Mouse (Mus musculus) embryonic facial prominence, embryonic 13.5 days (tissue): ENCODE measurements around the gene Ccn2. TPM values are rescaled to one million over a fixed set of nuclear protein-coding genes. Genes with fewer than 3 reads are reported as not detected.
A peak's percentile ranks its signal among the peaks of the same experiment; 100 is the strongest.

Experiments
- ATAC-seq: fragments of 200-750 bp; cut with Nextera tagmentation; 2 replicates; pipeline ENCODE4 v1.8.0; 2017; ENCODE audit warnings: low read depth; ENCODE audit not compliant: insufficient number of reproducible peaks, insufficient read depth, low FRiP score, low TSS enrichment
- H3K27ac ChIP-seq: fragments of 300-500 bp; sonication (generic); 2 replicates; pipeline ENCODE4 v1.5.1; 2015; ENCODE audit warnings: moderate library complexity, mild to moderate bottlenecking, inconsistent platforms
- H3K27me3 ChIP-seq: fragments of 300-500 bp; sonication (generic); 2 replicates; pipeline ENCODE4 v1.6.1; 2015; ENCODE audit warnings: mild to moderate bottlenecking, inconsistent platforms
- H3K36me3 ChIP-seq: fragments of 300-500 bp; sonication (generic); 2 replicates; pipeline ENCODE4 v1.6.1; 2015; ENCODE audit warnings: mild to moderate bottlenecking, inconsistent platforms
- H3K4me1 ChIP-seq: fragments of 300-500 bp; sonication (generic); 2 replicates; pipeline ENCODE4 v1.6.1; 2015; ENCODE audit warnings: inconsistent platforms
- H3K4me2 ChIP-seq: fragments of 300-500 bp; sonication (generic); 2 replicates; pipeline ENCODE4 v1.6.1; 2015; ENCODE audit warnings: moderate library complexity, mild to moderate bottlenecking, inconsistent platforms
- H3K4me3 ChIP-seq: fragments of 300-500 bp; sonication (generic); 2 replicates; pipeline ENCODE4 v1.5.1; 2015; ENCODE audit warnings: mild to moderate bottlenecking, inconsistent platforms
- H3K9ac ChIP-seq: fragments of 300-500 bp; sonication (generic); 2 replicates; pipeline ENCODE4 v1.6.1; 2015; ENCODE audit warnings: mild to moderate bottlenecking, inconsistent platforms
- H3K9me3 ChIP-seq: fragments of 300-500 bp; sonication (generic); 2 replicates; pipeline ENCODE4 v1.6.1; 2016; ENCODE audit warnings: inconsistent platforms
- WGBS: fragments of 180-500 bp; shearing (Covaris S2); methylation state at CpG from one replicate; pipeline ENCODE4 v1.1.7; 2015; ENCODE audit warnings: mixed read lengths; 5-methylcytosine and 5-hydroxymethylcytosine counted together
- polyA plus RNA-seq: library from polyadenylated mRNA; unstranded; fragments of >200 nt; fragmentation: Nextera tagmentation; extraction: Ambion mirVana; gene quantifications from 2 replicates; pipeline ENCODE4 v1.2.1, GENCODE M21; 2015

The Ccn2 gene
- polyA plus RNA-seq, 1 experiment from 2014 or later, result 25.3 TPM

DNA sequence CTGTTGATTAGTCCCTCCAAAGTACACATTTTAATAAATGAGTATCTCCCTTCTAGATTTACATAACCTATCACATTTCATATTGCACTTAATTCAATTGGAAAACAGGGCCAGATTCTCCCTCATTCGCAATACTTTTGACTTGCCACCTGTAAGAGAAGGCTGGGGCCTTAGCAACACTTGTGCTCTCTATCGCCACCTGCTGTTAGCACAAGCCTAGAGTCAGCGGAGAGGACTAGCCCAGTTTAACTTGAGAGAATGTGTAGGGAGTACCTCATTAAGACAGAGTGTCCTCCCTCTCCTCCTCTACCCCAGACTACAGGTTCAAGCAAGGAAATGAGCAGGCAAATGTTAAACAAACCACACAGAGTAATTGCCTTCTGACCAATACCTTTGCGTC is 4.1 kb upstream of the Ccn2 start:
- no peak overlapping the region for H3K4me3 ChIP-seq
- H3K4me2 ChIP-seq, result no peak overlapping the region
- H3K27me3 ChIP-seq, result no peaks in the 10 kb centered on the region
- WGBS, result 14% methylated on average over 4 of the region's 4 CpGs
- no peaks in the 10 kb centered on the region for H3K36me3 ChIP-seq
- no peak for ATAC-seq
- peaks cover 46% of the 10 kb centered on the region for H3K4me1 ChIP-seq
- no peak overlapping the region for H3K9ac ChIP-seq
- H3K27ac ChIP-seq, result peak overlapping the region; percentile 62; the same call in 1 of the 2 replicates
- no peaks in the 10 kb centered on the region for H3K9me3 ChIP-seq

DNA sequence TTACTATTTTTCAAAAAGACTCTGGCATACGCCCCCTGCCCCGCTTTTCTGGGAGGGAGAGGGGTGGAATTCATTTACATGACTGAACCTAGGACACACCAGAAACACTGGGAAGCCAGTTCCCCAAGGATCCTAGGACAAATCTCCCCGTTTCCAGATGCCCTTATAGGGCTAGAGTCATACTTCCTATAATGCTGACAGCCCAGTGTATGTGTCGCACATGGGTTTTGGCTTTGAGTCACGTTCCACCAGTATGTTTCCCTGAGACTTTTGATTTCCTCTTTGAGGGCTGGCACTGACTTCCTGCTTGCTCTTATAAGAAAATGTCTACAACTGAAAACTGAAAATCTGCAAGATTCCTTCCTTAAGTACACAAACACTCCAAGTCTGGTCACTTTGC is 3.5 kb upstream of the Ccn2 start:
- Histone ChIP-seq H3K4me1 (peaks cover 52% of the 10 kb centered on the region), H3K27me3 (no peaks in the 10 kb centered on the region), H3K4me2 (no peak overlapping the region), H3K4me3 (no peak overlapping the region), H3K9ac (no peak overlapping the region), H3K27ac (peak overlapping the region; percentile 62), H3K9me3 (no peaks in the 10 kb centered on the region), H3K36me3 (0 out of 2 replicates have a peak, but pooled peaks cover 2% of the 10 kb centered on the region)
- no peak for ATAC-seq
- WGBS, result 52% methylated on average over 5 of the region's 5 CpGs

DNA sequence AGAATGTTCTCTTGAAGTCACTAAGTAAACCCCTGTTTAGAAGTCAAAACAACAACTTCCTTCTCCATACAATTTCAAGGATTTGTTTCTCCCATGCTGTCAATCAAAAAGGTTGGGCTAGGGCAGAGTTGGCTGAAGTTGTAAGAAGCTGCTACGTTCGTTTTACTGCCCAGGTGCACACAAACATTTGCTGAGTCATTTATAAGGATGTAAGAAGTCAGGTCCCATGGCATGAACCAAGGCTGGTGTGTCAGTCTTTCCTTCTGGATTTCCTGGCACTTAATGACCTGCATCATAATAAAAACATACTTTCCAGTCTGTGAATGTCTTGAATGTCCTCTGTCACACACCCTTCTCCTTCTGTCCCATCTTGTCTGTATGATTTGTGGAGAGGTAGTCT is 2.9 kb upstream of the Ccn2 start:
- no peak overlapping the region for H3K9ac ChIP-seq
- no peak for ATAC-seq
- H3K4me1 ChIP-seq, result peaks cover 58% of the 10 kb centered on the region
- no peak overlapping the region for H3K4me3 ChIP-seq
- no peak overlapping the region for H3K27ac ChIP-seq
- no peaks in the 10 kb centered on the region for H3K9me3 ChIP-seq
- 67% methylated on average over 2 of the region's 2 CpGs for WGBS
- 0 out of 2 replicates have a peak, but pooled peaks cover 5% of the 10 kb centered on the region for H3K36me3 ChIP-seq
- no peaks in the 10 kb centered on the region for H3K27me3 ChIP-seq
- no peak overlapping the region for H3K4me2 ChIP-seq

DNA sequence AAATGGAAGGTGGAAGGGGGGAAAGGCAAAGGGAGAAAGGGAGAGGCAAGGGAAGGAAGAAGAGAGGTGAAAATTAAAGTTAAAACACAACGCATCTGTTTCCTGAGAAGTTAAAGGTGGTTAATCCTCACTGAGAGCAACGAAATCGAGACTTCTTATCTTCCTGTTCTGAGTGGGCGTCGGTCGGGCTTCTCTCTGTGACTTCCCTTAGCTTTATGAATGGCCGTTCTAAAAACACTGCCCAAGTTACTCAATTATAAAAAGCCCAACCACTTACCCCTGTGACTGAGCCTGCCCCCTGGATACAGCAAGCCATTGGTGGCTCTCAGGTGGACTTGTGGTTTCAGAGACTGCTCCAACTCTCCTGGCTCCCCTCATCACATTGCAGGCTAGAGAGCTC is 2.3 kb upstream of the Ccn2 start:
- Histone ChIP-seq H3K36me3 (0 out of 2 replicates have a peak, but pooled peaks cover 5% of the 10 kb centered on the region), H3K27ac (no peak overlapping the region), H3K4me3 (no peak overlapping the region), H3K4me1 (peaks cover 64% of the 10 kb centered on the region), H3K27me3 (no peaks in the 10 kb centered on the region), H3K9ac (no peak overlapping the region), H3K4me2 (no peak overlapping the region), H3K9me3 (no peaks in the 10 kb centered on the region)
- ATAC-seq, result no peak
- 66% methylated on average over 7 of the region's 7 CpGs for WGBS

DNA sequence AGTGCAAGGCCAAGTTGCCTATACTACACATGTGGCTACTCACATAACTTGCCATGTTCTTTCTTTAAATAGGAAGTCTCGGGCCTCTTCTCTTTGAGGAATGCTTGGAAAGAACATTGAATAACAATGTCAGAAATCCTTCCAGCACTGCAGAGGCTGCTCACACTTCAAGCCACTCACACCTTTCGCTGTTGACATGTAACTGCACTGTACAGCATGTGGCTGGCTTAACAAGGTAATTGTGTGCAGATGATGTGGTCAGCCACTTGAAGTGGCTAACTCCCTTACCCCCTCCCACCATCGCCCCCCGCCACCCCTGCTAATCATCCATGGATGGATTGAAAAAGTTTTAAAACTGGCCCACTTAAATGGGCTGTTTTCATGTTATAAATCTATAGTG is 1.7 kb upstream of the Ccn2 start:
- Histone ChIP-seq H3K36me3 (0 out of 2 replicates have a peak, but pooled peaks cover 5% of the 10 kb centered on the region), H3K4me2 (peak overlapping the region; percentile 73), H3K9me3 (no peaks in the 10 kb centered on the region), H3K4me1 (peaks cover 64% of the 10 kb centered on the region), H3K9ac (0 out of 2 replicates have a peak overlapping the region, but pooled peaks have one; percentile 11), H3K27me3 (no peaks in the 10 kb centered on the region), H3K4me3 (no peak overlapping the region), H3K27ac (no peak overlapping the region)
- ATAC-seq, result no peak
- WGBS, result 46% methylated on average over 4 of the region's 4 CpGs

DNA sequence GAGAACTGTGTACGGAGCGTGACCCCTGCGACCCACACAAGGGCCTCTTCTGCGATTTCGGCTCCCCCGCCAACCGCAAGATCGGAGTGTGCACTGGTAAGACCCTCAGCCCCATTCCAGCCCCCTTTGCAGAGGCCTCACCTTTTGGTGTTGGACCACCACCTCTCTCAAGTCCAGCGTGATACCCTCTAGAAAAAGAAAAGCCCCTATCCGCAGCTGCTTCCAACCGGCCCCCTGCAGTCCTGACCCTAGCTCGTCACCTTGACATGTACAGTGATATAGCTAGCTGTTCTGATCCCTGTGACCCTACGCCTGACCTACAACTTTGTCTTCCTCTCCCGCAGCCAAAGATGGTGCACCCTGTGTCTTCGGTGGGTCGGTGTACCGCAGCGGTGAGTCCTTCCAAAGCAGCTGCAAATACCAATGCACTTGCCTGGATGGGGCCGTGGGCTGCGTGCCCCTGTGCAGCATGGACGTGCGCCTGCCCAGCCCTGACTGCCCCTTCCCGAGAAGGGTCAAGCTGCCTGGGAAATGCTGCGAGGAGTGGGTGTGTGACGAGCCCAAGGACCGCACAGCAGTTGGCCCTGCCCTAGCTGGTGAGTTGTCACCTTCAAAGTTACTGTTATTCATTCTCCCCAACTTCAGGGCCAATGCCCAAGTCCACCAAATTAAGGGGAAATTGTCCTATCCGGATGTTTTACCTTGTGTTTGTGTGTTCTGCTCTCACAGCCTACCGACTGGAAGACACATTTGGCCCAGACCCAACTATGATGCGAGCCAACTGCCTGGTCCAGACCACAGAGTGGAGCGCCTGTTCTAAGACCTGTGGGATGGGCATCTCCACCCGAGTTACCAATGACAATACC is 994 bp downstream of the Ccn2 start:
- H3K4me3 ChIP-seq, result peak overlapping the region; percentile 64
- H3K27me3 ChIP-seq, result no peaks in the 10 kb centered on the region
- 18% methylated on average over 31 of the region's 31 CpGs for WGBS
- no peaks in the 10 kb centered on the region for H3K9me3 ChIP-seq
- H3K4me2 ChIP-seq, result peak overlapping the region; percentile 73
- peak overlapping the region; percentile 88 for H3K27ac ChIP-seq
- H3K4me1 ChIP-seq, result peaks cover 50% of the 10 kb centered on the region
- peak overlapping the region; percentile 89 for H3K9ac ChIP-seq
- no peak for ATAC-seq
- 0 out of 2 replicates have a peak, but pooled peaks cover 5% of the 10 kb centered on the region for H3K36me3 ChIP-seq

DNA sequence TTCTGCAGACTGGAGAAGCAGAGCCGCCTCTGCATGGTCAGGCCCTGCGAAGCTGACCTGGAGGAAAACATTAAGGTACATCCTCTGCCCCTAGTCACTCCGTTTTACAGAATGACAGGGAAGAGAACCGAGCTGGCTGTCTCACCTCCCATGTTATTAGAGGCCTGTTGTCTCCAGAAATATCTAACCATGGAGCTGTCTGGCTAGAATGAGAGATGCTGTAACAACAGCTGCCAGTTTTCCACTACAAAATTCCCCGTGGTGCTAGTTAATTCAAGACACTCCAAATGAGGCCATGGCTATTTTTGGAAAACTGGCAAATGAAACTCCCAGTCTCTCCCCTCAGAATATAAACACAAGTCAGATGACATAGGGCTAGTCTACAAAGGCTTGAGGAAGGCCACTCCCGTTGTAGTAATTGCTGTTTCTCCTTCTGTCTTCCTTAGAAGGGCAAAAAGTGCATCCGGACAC is 1.7 kb downstream of the Ccn2 start:
- H3K9ac ChIP-seq, result peak overlapping the region; percentile 89
- H3K4me3 ChIP-seq, result peak overlapping the region; percentile 64
- no peaks in the 10 kb centered on the region for H3K9me3 ChIP-seq
- H3K27me3 ChIP-seq, result no peaks in the 10 kb centered on the region
- 0 out of 2 replicates have a peak, but pooled peaks cover 5% of the 10 kb centered on the region for H3K36me3 ChIP-seq
- H3K4me1 ChIP-seq, result peaks cover 43% of the 10 kb centered on the region
- no peak for ATAC-seq
- WGBS, result 52% methylated on average over 7 of the region's 7 CpGs
- H3K27ac ChIP-seq, result peak overlapping the region; percentile 88
- H3K4me2 ChIP-seq, result peak overlapping the region; percentile 73

DNA sequence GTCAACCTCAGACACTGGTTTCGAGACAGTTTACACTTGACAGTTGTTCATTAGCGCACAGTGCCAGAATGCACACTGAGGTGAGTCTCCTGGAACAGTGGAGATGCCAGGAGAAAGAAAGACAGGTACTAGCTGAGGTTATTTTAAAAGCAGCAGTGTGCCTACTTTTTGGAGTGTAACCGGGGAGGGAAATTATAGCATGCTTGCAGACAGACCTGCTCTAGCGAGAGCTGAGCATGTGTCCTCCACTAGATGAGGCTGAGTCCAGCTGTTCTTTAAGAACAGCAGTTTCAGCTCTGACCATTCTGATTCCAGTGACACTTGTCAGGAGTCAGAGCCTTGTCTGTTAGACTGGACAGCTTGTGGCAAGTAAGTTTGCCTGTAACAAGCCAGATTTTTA is 2.5 kb downstream of the Ccn2 start:
- 86% methylated on average over 4 of the region's 4 CpGs for WGBS
- Histone ChIP-seq H3K27me3 (no peaks in the 10 kb centered on the region), H3K4me1 (peaks cover 42% of the 10 kb centered on the region), H3K36me3 (0 out of 2 replicates have a peak, but pooled peaks cover 5% of the 10 kb centered on the region), H3K27ac (no peak overlapping the region; the same call in 1 of the 2 replicates), H3K4me2 (peak overlapping the region; percentile 73), H3K9ac (no peak overlapping the region; the same call in 1 of the 2 replicates), H3K9me3 (no peaks in the 10 kb centered on the region), H3K4me3 (peak overlapping the region; percentile 64)
- no peak for ATAC-seq

DNA sequence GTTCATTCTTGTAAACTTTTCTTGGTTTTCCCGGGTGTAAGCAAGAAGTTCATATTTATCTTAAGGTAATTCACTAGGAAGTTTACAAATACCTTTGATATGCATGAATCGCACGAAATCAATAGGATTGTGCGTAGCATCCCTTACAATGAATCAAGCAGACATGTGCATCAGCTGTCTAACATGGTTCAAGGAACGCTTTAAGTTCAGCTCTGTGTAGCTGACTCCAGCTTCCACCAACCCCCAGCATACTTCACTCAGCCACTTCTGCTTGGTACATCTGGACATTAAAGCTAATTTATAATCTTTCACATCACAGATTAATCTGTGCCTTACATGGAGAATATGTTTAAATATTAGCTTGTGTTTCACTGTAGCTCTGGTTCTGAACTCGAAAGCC is 3.5 kb downstream of the Ccn2 start:
- H3K4me3 ChIP-seq, result no peak overlapping the region
- 0 out of 2 replicates have a peak, but pooled peaks cover 5% of the 10 kb centered on the region for H3K36me3 ChIP-seq
- no peak overlapping the region for H3K9ac ChIP-seq
- peaks cover 33% of the 10 kb centered on the region for H3K4me1 ChIP-seq
- WGBS, result 88% methylated on average over 6 of the region's 6 CpGs
- no peaks in the 10 kb centered on the region for H3K27me3 ChIP-seq
- peak overlapping the region; percentile 73; the same call in 1 of the 2 replicates for H3K4me2 ChIP-seq
- no peaks in the 10 kb centered on the region for H3K9me3 ChIP-seq
- no peak for ATAC-seq
- H3K27ac ChIP-seq, result no peak overlapping the region

DNA sequence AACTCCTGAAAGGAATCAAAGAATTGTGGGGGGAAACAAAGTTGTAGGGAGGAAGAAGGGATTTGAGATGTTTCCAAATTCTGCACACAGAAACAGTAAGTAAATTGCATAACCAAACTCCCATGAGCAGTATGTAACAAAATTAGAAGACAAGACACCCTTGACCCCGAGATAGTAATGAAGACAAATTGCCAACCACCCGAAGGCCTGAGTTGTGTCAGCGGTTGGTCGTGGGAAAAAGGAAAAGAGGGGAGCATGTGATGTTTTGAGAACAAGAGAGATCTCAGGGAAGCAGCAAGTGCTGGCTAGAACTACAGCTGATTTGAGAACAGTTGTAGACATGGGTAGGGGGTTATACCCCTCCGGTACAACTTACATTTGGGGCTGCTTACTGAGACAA is 4.6 kb downstream of the Ccn2 start:
- Histone ChIP-seq H3K4me1 (peaks cover 22% of the 10 kb centered on the region), H3K27me3 (no peaks in the 10 kb centered on the region), H3K9ac (no peak overlapping the region), H3K9me3 (no peaks in the 10 kb centered on the region), H3K27ac (no peak overlapping the region), H3K36me3 (0 out of 2 replicates have a peak, but pooled peaks cover 5% of the 10 kb centered on the region), H3K4me3 (no peak overlapping the region), H3K4me2 (no peak overlapping the region)
- no peak for ATAC-seq
- WGBS, result 83% methylated on average over 5 of the region's 5 CpGs

DNA sequence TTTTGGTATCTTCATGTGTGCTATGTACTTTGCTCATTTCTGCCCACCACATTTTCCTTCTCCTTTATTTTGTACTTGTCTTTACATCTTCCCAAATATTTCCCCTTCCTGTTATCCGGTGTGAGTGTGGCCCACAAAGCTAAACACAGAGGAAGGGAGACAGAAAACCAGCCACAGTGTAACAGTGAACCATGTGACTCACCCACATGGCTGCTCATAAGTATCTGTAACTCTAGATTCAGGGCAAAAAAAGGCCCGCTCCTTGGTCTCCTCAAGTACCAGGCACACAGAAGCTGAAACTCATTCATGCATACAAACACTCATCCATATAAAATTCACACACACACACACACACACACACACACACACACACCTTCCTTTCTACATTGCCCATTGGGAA is 7.8 kb downstream of the Ccn2 start:
- Histone ChIP-seq H3K4me2 (no peak overlapping the region), H3K4me3 (no peak overlapping the region), H3K4me1 (no peaks in the 10 kb centered on the region), H3K27ac (no peak overlapping the region), H3K27me3 (no peaks in the 10 kb centered on the region), H3K9me3 (no peaks in the 10 kb centered on the region), H3K9ac (no peak overlapping the region), H3K36me3 (no peaks in the 10 kb centered on the region)
- 58% methylated on average over 2 of the region's 2 CpGs for WGBS
- ATAC-seq, result no peak

DNA sequence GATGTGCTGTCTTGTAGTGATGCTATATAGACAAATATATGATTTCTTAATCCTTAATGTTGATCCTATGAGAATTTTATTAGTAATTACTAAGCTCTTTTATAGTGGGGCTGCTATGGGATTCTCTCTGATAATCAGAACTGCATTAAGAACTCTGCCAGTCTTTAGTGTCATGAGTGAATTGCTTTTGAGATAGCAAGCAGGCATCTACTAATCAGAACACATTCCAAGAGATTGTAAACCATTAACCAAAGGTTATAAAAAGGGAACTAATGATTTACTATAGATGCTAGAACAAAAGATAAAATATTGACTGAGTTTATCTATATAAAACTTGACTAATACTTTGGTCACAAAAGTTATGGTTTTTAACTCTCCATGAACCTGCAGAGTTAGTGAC is 8.5 kb downstream of the Ccn2 start:
- Histone ChIP-seq H3K36me3 (no peaks in the 10 kb centered on the region), H3K9ac (no peak overlapping the region), H3K4me3 (no peak overlapping the region), H3K27ac (no peak overlapping the region), H3K4me1 (no peaks in the 10 kb centered on the region), H3K9me3 (no peaks in the 10 kb centered on the region), H3K4me2 (no peak overlapping the region), H3K27me3 (no peaks in the 10 kb centered on the region)
- no peak for ATAC-seq
